Mouse (Mus musculus): Measurements from ENCODE around the gene Dtwd1.
"Not testable (repeated sequence)": the region's sequence is repeated elsewhere in the genome, so short reads cannot be mapped to it uniquely, and the experiment has no call there.

The Dtwd1 gene

DNA sequence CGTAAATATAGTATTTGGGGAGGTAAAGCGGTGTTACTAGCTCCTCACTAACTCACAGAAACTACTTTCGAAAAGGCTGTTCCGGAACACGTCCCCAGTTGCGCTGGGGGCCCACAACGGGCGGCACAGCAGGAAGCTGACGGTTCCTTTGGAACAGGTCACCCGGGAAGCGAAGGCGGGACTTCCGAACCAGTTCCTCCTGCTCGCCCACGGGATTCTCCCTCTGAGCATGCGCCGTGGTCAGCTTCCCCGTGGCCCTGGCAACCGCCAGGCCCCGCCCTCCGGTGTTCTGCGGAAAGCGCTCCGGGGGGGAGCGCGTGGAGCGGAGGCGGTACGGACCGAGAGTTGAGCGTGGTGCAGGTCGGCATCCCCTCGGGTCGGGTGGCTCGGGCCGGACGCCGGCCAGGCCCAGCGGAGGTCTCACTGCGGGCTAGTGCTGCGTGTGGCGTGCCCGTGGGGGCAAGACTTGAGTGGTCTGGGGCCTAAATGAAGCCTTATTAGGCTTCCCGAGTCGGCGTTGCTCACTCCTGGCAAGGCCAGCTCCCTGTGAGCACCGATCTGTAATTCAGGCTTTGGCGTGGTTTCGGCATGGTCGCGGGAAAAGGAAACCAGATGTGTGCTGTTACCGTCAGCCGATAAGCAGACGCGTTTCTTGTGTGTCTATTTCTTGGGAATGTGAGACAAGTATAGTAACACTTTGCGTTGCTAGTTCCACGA is at the start of gene Dtwd1, which contains the start of gene Fam227b:
Dtwd1 (plus strand) TSS at position 287 of the 717 bp plus-strand sequence.
Fam227b (minus strand) TSS at position 150 of the 717 bp plus-strand sequence.
- peak; percentile 96 to 97 for DNase-seq (ENCODE audit: low spot score in 2 of 2)

DNA sequence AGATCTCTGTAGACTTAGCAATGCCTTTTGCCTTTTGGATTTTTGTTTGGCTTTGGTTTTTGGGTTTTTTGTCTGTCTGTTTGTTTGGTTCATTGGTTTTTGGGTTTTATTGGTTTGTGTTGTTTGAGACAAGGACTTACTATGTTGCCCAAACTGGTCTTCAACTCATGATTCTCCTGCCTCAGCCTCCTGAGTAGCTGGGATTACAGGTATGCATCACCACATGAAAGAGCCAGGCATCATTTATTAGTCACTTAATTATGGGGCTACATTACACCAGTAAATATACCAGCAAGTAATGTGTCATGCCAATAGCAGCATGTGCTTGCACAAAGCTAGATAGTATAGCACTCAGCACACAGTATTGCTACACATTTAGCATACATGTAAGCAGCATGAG is 4.2 kb upstream of the Dtwd1 start:
- DNase-seq (ENCODE audit: low spot score in 2 of 2), result no peak

DNA sequence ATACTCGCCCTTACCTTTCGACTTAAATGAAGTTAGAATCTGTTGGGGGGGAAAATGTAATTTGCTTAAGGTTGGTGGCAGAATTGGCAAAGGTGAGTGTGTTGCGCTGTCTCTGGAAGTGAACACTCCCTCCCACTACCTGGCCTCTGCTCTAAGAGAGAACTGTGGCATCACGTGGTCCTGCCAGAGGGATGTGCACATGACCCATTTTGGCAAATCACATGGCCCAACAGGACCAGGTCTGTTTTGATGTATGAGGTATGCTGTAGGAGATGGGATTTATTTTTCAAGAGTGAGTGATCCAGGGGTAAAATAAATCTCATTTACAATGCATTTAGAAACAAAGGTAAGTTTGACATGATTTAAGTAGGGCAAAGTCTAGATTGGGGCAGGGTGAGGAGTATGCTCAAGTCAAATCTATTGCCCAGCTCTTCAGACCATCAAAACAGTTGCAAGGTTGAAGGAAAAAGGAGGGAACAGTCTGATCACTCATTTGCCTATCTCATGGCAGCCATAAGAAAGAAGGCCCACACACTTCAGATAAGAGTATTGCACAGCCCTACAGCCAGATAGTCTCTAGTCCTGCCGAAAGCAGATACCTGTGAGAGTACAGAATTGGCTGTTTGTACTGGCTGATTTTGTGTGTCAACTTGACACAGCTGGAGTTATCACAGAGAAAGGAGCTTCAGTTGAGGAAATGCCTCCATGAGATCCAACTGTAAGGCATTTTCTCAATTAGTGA is 13.5 kb downstream of the Dtwd1 start:
- peak; percentile 13 to 45 for DNase-seq (ENCODE audit: low spot score in 2 of 2)

DNA sequence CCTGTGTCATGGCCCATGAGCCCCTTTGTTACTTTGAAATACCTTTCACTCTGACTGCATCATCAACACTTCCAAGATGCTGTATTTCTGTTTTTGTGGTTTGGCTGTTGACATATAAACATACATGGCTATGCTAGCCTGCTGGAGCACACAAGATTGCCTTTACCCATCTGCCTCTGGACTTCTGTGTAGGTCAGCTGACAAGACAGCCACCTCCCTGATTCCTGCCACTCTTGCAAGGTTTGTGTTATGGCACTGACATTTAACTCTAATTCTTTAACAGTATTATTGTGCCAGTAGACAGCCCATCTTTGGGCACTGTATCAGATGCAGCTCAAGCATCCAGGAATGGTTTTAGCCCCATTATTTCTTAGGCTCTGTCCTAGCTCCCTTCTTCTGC is 14.4 kb downstream of the Dtwd1 start:
- no peak for DNase-seq (ENCODE audit: low spot score in 2 of 2)

DNA sequence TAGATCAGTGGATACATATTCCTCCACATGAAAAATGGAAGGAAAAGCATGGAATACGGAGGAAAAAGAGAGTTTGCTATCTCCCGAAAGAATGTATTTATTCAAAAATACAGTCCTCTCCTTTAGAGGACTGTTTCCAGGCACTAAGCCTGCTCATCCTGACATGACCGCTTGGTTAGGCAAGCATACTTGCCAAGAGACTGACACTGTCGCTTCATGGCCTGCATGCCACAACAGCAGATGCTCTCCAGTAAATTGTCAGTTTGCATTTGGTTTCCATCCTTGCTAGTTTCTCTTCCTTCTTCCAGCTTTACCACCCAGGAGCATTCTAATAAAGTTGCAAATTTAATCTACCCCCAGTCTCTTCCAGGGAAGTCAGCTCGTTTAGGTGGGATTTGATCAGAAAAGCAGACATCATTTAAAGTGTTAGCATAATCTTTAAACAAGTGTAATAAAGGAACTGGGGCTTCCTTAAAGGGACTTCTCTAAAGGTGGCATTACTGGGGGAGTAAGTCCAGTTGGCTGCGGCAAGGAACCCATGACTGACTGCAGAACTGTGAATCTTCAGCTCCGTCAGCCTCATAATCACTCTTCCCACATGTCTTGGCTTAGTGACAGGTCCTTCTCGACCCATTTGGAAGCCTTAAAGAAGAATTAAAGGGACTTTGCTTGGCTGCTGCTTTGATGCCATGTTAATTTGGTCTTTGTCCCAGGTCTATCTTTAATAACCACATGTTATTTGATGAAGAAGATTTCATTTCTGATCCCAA is 15.1 kb downstream of the Dtwd1 start:
- DNase-seq (ENCODE audit: low spot score in 2 of 2), result no peak

DNA sequence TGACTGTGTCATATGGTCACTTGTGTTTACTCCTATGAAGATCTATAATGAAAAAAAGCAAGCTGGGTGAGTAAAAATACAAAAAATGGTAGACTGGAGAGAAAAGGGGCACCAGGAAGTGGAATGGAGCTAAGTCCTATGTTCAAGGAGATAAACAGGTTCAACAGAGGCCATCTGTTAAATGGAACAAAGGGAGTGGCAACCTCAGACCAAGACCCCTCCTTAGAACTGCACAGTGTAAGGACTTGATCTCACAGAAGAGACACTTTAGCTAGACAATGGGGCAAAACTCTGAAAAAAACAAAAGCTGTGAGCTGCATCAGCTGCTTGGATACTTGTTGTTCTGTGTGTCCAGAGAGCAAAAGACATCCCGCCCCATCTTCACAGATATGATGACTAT is 19.5 kb downstream of the Dtwd1 start:
- DNase-seq (ENCODE audit: low spot score in 2 of 2), result no peak

DNA sequence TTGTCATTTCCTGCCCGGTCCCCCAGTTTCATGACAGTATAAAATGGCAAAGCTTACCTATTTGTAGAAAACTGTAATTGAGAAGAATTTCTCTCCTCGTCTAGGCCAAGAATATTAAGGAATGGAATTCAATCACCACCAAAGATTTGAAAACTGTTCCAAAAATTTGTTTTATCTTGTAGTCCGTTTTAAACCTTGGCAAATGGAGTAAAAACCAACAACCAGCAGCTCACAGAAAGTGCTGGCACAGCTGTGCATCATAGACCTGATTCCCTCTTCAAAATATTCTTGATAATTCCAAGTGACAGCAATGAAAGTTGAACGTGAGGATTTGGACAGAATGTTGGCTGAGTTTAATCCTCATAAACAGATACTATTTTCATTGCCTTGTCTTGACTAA is 39.4 kb downstream of the Dtwd1 start:
- no peak for DNase-seq (ENCODE audit: low spot score in 2 of 2)

DNA sequence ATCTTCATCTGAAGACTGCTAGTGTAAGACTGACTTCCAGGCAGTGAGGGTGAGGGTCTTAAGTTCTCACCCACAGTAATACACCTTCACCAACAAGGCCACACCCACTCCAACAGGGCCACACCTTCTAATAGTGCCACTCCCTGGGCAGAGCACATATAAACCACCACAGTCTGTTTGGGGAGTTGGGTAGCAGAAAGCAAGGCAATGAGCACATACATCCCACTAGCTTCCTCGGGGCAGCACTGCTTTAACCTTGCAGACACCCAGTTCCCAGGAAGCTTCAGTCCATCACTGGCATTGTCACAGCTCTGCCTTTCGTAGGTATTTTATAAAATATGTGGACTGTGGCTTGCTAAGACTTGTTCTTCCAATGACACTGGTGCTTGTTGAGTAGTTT is 40.2 kb downstream of the Dtwd1 start:
- DNase-seq (ENCODE audit: low spot score in 2 of 2), result no peak

DNA sequence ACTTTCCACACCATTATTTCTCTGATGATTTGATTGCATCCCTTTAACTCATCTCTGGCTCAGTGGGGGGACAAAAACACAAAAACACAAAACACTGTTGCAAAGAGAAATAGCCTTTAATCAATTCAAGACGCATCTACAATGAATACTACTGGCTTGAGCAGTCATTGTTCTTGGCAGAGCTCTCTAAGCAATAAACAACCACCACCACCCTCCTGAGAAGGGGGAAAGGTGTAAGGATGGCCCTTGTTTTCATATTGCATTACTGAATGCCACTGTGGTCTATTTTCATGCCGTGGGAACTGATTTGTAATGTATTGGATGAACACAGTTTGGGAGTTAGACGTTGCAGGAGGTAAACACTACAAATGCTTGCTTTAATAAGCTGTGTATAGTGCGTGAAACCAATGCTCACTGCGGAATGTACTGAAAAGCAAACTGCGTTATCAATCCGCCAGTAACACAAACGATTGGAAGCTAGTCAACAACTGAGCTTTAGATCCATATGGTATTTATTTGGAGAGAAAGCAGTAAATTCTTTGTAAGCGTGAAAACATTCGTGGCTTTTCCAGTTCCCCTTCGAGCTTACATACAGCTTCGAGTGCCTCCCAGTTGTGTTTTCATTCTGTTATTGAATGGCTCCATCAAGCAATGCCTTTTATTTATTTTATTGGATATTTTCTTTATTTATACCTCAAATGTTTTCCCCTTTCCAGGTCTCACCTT is 43.9 kb downstream of the Dtwd1 start:
- DNase-seq (ENCODE audit: low spot score in 2 of 2), result no peak

DNA sequence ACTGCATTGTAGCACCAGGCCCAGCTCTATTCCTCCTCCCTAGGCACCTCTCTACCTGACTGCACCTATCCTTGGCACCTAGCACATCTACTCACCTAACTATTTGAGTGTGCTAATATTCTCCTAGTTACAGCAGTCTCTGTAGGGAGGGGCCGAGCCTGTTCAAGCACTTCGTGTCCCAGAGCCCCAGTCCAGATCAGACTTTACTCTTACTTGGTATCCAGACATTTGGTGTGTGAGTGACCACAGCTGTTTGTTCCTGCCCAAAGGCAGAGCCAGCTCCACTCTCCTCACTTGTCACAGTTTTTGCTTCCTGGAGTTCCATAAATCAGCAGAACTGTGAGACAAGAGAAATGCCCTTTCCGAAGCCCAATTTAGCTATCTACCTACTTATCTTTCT is 47.0 kb downstream of the Dtwd1 start:
- no peak for DNase-seq (ENCODE audit: low spot score in 2 of 2)

DNA sequence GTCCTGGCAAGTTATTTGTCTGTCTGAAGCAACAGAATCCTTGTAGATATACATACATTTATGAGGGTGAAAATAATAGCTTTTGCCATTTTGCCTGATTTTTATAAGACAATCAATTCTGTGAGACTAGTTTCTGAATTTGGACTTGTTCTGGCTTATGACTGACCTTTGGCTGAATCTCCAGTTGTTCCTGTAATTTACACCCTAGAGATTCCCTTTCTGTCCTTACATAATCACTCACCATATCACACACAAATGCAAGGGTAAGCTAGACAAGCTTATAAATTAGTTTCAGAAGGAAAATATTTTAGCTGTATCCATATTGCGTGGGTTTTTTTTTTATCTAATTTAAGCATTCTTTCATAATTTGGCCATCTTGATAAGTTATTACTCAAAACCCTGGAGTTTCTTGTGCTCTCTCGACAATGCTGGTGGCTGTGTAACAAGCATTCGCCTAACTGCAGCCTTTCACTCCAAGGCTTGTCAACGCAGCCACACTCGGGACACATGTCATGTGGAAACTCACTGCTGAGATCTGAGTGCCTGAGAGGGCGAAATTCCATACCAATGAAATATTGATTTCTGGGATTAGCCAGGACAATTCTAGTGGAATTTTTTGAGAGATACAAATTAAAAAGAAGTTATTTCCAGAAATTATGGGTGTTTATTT is 59.2 kb downstream of the Dtwd1 start:
- DNase-seq (ENCODE audit: low spot score in 2 of 2), result no peak

DNA sequence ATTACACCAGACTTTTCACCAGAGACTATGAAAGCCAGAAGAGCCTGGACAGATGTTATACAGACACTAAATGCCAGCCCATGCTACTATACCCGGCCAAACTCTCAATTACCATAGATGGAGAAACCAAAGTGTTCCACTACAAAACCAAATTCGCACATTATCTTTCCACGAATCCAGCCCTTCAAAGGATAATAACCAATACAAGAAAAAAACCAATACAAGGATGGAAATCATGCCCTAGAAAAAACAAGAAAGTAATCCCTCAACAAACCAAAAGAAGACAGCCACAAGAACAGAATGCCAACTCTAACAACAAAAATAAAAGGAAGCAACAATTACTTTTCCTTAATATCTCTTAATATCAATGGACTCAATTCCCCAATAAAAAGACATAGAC is 62.9 kb downstream of the Dtwd1 start, which contains the start of gene Gm17555:
Gm17555 (plus strand) TSS at position 301 of the 400 bp plus-strand sequence.
- DNase-seq (ENCODE audit: low spot score in 2 of 2), result not testable (repeated sequence)

Data from spleen, postnatal 36 days (tissue).